In the genomic region with DNA sequence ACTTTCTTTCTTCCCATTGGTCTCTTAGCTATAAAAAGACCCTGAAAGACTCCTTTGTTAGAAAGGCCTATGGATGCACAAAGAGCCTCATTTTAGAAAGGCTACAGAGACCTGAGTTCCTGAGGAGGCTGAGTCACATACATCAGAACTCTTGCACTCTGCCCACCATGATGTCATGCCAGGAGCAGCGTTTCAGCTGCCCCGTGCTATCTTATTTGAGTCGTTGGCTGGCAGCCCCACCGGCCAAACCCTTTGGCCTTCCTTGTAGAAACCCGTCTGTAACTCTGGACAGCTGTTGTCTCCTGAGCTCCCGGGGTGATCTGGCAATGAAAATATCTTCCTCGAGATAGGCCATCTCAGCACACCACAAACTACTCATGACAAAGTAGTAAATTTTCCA, we compare ENCODE assay signal across 10 mouse cellular contexts. TPM values are rescaled to one million over a fixed set of nuclear protein-coding genes. Genes with fewer than 3 reads are reported as not detected.
DNase-seq lines count a peak whose midpoint lies in the region; ATAC-seq and TF ChIP-seq lines count a peak whose summit lies in the region.
"Had no signal": no experiment of that assay in that cellular context is flagged by ENCODE, and none has a peak within 500 bp of the region (broad histone marks: within the 10 kb centered on the region; RNA-seq: fewer than 3 reads in every experiment).

No protein-coding gene starts in this region.

- ATAC-seq in forebrain, embryonic 11.5 days (replicated peaks; ENCODE audit: low FRiP score): no peak
- no peak for ATAC-seq in lung, embryonic 15.5 days (ENCODE audit: borderline replicate concordance, extremely low read depth, low FRiP score, low TSS enrichment)
- no peak for ATAC-seq in limb, embryonic 15.5 days (ENCODE audit: insufficient number of reproducible peaks, low FRiP score, low TSS enrichment, low read depth)
- no peak for ATAC-seq in midbrain, embryonic 15.5 days (replicated peaks)

- 76% methylated on average over 7 of the region's 7 CpGs for WGBS in forebrain, embryonic 10.5 days
- 69% methylated on average over 7 of the region's 7 CpGs for WGBS in forebrain, embryonic 11.5 days
- WGBS in lung, embryonic 15.5 days: 32% methylated on average over 7 of the region's 7 CpGs
- 56% methylated on average over 7 of the region's 7 CpGs for WGBS in lung, adult 2 months
- WGBS in limb, embryonic 15.5 days: 55% methylated on average over 7 of the region's 7 CpGs
- 67% methylated on average over 7 of the region's 7 CpGs for WGBS in midbrain, embryonic 15.5 days

- TF ChIP-seq CTCF in lung, adult 2 months (IDR thresholded peaks at IDR 0.05; ENCODE audit: insufficient read depth, low read length): no peak

- H3K27me3 ChIP-seq in forebrain, embryonic 10.5 days (ENCODE audit: poor library complexity, severe bottlenecking): no peaks in the 10 kb centered on the region
- H3K27me3 ChIP-seq in forebrain, embryonic 11.5 days (ENCODE audit: control insufficient read depth, insufficient read depth, low read length): no peaks in the 10 kb centered on the region
- H3K27me3 ChIP-seq in lung, embryonic 15.5 days: no peaks in the 10 kb centered on the region
- no peaks in the 10 kb centered on the region for H3K27me3 ChIP-seq in limb, embryonic 15.5 days
- no peaks in the 10 kb centered on the region for H3K27me3 ChIP-seq in midbrain, embryonic 15.5 days (replicated peaks)
- H3K27me3 ChIP-seq: CH12.LX had no signal

- no peaks in the 10 kb centered on the region for H3K36me3 ChIP-seq in forebrain, embryonic 10.5 days (replicated peaks)
- H3K36me3 ChIP-seq in forebrain, embryonic 11.5 days (ENCODE audit: control insufficient read depth, insufficient read depth, low read length): no peaks in the 10 kb centered on the region
- H3K36me3 ChIP-seq in lung, embryonic 15.5 days: no peaks in the 10 kb centered on the region
- H3K36me3 ChIP-seq in limb, embryonic 15.5 days: no peaks in the 10 kb centered on the region
- H3K36me3 ChIP-seq in midbrain, embryonic 15.5 days (replicated peaks): no peaks in the 10 kb centered on the region

- peak overlapping the region; percentile 72 for H3K27ac ChIP-seq in forebrain, embryonic 10.5 days
- H3K27ac ChIP-seq in forebrain, embryonic 11.5 days (ENCODE audit: low read depth, low read length): no peak overlapping the region
- peak overlapping the region; percentile 38; the same call in 1 of the 2 replicates for H3K27ac ChIP-seq in lung, embryonic 15.5 days
- H3K27ac ChIP-seq in limb, embryonic 15.5 days: 0 out of 2 replicates have a peak overlapping the region, but pooled peaks have one; percentile 3
- H3K27ac ChIP-seq in midbrain, embryonic 15.5 days: no peak overlapping the region

- H3K4me2 ChIP-seq in forebrain, embryonic 11.5 days (ENCODE audit: low read depth, low read length, severe bottlenecking): no peak overlapping the region
- H3K4me2 ChIP-seq in lung, embryonic 15.5 days: no peak overlapping the region
- H3K4me2 ChIP-seq in limb, embryonic 15.5 days: no peak overlapping the region
- H3K4me2 ChIP-seq in midbrain, embryonic 15.5 days: no peak overlapping the region

- no peak for TF ChIP-seq POLR2A in lung, adult 2 months (IDR thresholded peaks at IDR 0.05; ENCODE audit: borderline replicate concordance, extremely low read depth, low read depth, low read length)

- no peak overlapping the region for H3K9ac ChIP-seq in forebrain, embryonic 11.5 days (ENCODE audit: low read length)
- no peak overlapping the region for H3K9ac ChIP-seq in lung, embryonic 15.5 days
- no peak overlapping the region for H3K9ac ChIP-seq in limb, embryonic 15.5 days
- H3K9ac ChIP-seq in midbrain, embryonic 15.5 days: no peak overlapping the region

- DNase-seq in forebrain, embryonic 10.5 days (ENCODE audit: extremely low spot score, low spot score): no peak
- no peak for DNase-seq in forebrain, embryonic 11.5 days (ENCODE audit: low spot score)
- DNase-seq in lung, adult 2 months: no peak
- peak; percentile 31 to 50 for DNase-seq in heart, adult 18-20 months
- DNase-seq in frontal cortex, postnatal 36 days (ENCODE audit: low spot score in 2 of 2): no peak
- DNase-seq: layer of hippocampus, postnatal 36 days had no signal

- H3K9me3 ChIP-seq in forebrain, embryonic 10.5 days: no peaks in the 10 kb centered on the region
- H3K9me3 ChIP-seq in forebrain, embryonic 11.5 days (ENCODE audit: control insufficient read depth, low read length): no peaks in the 10 kb centered on the region
- no peaks in the 10 kb centered on the region for H3K9me3 ChIP-seq in lung, embryonic 15.5 days
- no peaks in the 10 kb centered on the region for H3K9me3 ChIP-seq in limb, embryonic 15.5 days
- H3K9me3 ChIP-seq in midbrain, embryonic 15.5 days: no peaks in the 10 kb centered on the region

- peaks cover 16% of the 10 kb centered on the region for H3K4me1 ChIP-seq in forebrain, embryonic 10.5 days
- H3K4me1 ChIP-seq in forebrain, embryonic 11.5 days (replicated peaks; ENCODE audit: control insufficient read depth, insufficient read depth, low read length): peaks cover 7% of the 10 kb centered on the region; the same call in 1 of the 2 replicates
- peaks cover 30% of the 10 kb centered on the region for H3K4me1 ChIP-seq in lung, embryonic 15.5 days
- no peaks in the 10 kb centered on the region for H3K4me1 ChIP-seq in lung, adult 2 months (ENCODE audit: control insufficient read depth, insufficient read depth, low read length)
- H3K4me1 ChIP-seq in limb, embryonic 15.5 days: peaks cover 4% of the 10 kb centered on the region
- peaks cover 19% of the 10 kb centered on the region for H3K4me1 ChIP-seq in midbrain, embryonic 15.5 days

- H3K4me3 ChIP-seq in forebrain, embryonic 10.5 days: no peak overlapping the region
- no peak overlapping the region for H3K4me3 ChIP-seq in forebrain, embryonic 11.5 days (ENCODE audit: low read depth, low read length)
- H3K4me3 ChIP-seq in lung, embryonic 15.5 days: no peak overlapping the region
- no peak overlapping the region for H3K4me3 ChIP-seq in lung, adult 2 months (replicated peaks; ENCODE audit: extremely low read depth, low read depth, low read length)
- no peak overlapping the region for H3K4me3 ChIP-seq in limb, embryonic 15.5 days
- H3K4me3 ChIP-seq in midbrain, embryonic 15.5 days: no peak overlapping the region

RNA-seq across cellular contexts. Expression of a gene that starts 3.6 kb away (rescaled TPM):
- polyA plus RNA-seq in forebrain, embryonic 10.5 days (2016; fragmentation: Nextera tagmentation; extraction: Ambion mirVana): 5.5 and 6.2 TPM in 2 replicates
- polyA plus RNA-seq in forebrain, embryonic 11.5 days (2014; fragmentation: Nextera tagmentation; extraction: Ambion mirVana): 3.0 and 7.0 TPM in 2 replicates
- polyA plus RNA-seq in lung, embryonic 15.5 days (2015; fragmentation: Nextera tagmentation; extraction: Ambion mirVana): 3.2 and 3.4 TPM in 2 replicates
- polyA plus RNA-seq in lung, adult 2 months (2012; rRNA removed): 1.2 and 1.5 TPM in 2 replicates
- 100 to 1,000 TPM; 108 to 118 TPM for total RNA-seq in heart, adult 18-20 months (2021)
- 0.96 and 4.1 TPM in 2 replicates for polyA plus RNA-seq in limb, embryonic 15.5 days (2015; fragmentation: Nextera tagmentation; extraction: Ambion mirVana)
- 0.96 and 5.1 TPM in 2 replicates for polyA plus RNA-seq in midbrain, embryonic 15.5 days (2015; fragmentation: Nextera tagmentation; extraction: Ambion mirVana)

Comparison
In these comparisons a context has a peak if more than half of its experiments do, and no peak if none do; other contexts are left out.
1. H3K27ac ChIP-seq: peak in forebrain, embryonic 10.5 days (single experiment), lung, embryonic 15.5 days (single experiment) and limb, embryonic 15.5 days (single experiment); none in forebrain, embryonic 11.5 days (single experiment) and midbrain, embryonic 15.5 days (single experiment).
2. DNase-seq: peak in heart, adult 18-20 months (2 of 2); none in forebrain, embryonic 10.5 days (single experiment), forebrain, embryonic 11.5 days (single experiment), lung, adult 2 months (single experiment) and frontal cortex, postnatal 36 days (0 of 2).